Mouse (Mus musculus) olfactory bulb, adult 2 months (tissue): ENCODE results near the gene Ccdc142.

Source experiments
- CTCF ChIP-seq: fragments of 200-500 bp; IDR thresholded peaks from 2 replicates; pipeline ENCODE4 v1.5.1; 2012; ENCODE audit warnings: low read depth, mild to moderate bottlenecking, low read length, moderate library complexity; ENCODE audit not compliant: insufficient read depth
- POLR2A ChIP-seq: fragments of 200-500 bp; IDR thresholded peaks from 2 replicates; pipeline ENCODE4 v1.6.1; 2012; ENCODE audit warnings: mild to moderate bottlenecking, low read depth, low read length, moderate library complexity; ENCODE audit not compliant: insufficient read depth

- TF ChIP-seq CTCF: no peak
- TF ChIP-seq POLR2A: no peak
These were observed 14.0 kb upstream of the Ccdc142 start for GRCm38 (mm10) chr6:83087205-83087925.
